Mouse (Mus musculus) T-helper 17 cell (primary cell): ENCODE results near the gene Dot1l.

Experiments
- in situ Hi-C, 2 experiments: fragments of 300-600 bp; cut with MboI, MseI; formaldehyde crosslinking; loops; 1 replicate in 1 of 2; 2 replicates in 1 of 2; pipeline ENCODE4 v1.15.1; 2025; ENCODE audit warnings: high pct_unique_total_duplicates in 2 of 2

Dot1l gene

DNA sequence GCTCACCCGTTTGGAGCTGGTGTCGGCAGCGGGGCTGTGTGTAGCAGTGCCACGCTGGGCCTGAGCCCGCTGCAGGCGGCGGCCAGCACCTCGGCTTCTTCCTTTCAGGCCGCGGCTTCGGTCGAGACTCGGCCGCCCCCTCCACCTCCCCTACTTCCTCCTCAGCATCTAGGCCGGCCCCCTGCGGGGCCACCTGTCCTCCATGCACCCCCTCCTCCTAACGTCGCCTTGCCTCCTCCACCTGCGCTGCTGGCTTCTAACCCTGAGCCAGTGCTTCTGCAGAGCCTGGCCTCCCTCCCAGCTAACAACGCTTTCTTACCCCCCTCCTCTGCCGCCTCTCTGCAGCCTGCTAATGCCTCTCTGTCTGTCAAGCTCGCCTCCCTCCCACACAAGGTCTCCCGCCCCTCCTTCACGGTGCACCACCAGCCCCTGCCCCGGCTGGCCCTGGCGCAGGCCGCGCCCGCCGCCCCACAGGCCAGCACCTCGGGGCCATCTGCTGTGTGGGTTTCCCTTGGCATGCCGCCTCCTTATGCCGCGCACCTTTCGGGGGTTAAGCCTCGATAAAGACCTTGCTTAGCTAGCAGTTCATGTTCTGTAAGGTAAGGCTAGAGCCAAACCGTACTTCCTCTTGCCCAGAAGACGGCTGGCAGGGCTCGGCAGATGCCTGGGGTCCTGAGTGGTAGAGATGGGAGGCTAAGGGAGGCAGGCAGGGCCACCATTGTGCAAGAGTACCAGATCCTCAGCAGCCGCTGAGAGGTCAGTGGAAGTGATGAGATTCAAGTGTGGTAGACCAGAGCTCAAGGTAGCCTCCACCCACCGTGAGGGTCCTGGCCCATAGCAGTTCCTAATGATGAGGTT lies 37.4 kb downstream of the Dot1l start:
- in situ Hi-C loops: no loop called here

GRCm38 (mm10) chr10:80793033-80793784 lies 38.2 kb downstream of the Dot1l start:
- in situ Hi-C loops: no loop called here

- in situ Hi-C loops: no loop called here
These were observed 38.8 kb downstream of the Dot1l start for GRCm38 (mm10) chr10:80793803-80794202.

DNA sequence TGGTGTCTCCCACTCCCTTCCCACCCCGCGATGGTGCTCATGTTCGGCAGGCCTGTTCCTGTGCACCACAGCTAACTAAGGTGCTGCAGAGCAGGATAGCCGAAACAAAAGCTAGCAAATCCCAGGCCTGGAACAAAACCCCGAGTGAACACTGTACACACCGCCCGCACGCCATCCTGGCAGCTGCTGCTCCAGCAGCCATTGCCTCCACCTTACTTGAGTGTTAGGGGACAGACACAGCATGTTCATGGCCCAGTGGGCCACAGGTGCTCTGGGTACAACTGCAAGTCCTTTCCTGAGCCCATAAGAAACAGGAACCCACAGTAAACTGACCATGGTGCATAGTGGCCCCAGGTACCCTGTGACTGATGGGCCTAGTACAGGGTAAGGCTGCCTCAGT lies 39.7 kb downstream of the Dot1l start:
- in situ Hi-C loops: no loop called here

DNA sequence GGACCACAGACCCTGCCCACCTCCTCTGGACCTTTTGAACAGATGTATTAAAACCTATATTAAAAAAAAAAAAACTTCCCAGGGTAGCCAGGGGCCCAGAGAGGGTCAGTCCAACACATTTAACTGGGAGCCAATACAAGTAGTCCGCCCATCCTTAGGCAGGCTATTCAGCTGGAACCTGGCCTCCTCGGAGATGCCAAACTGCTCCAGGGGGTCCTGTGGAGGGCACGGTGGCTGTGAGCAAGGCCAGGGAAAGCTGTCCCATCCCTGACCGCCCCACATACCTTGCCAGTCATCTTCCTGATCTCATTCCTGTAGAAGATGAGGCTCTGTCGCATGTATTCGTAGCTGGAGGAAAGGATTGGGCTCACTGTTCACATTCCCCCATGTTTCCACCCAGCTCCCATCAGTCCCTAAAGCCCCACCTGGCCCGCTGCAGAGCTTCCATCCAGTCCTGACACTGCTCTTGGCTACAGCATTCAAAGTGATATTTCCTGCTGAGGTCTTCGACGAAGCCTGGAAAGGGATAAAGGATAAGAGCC lies 41.4 kb downstream of the Dot1l start:
- in situ Hi-C loops: no loop called here

DNA sequence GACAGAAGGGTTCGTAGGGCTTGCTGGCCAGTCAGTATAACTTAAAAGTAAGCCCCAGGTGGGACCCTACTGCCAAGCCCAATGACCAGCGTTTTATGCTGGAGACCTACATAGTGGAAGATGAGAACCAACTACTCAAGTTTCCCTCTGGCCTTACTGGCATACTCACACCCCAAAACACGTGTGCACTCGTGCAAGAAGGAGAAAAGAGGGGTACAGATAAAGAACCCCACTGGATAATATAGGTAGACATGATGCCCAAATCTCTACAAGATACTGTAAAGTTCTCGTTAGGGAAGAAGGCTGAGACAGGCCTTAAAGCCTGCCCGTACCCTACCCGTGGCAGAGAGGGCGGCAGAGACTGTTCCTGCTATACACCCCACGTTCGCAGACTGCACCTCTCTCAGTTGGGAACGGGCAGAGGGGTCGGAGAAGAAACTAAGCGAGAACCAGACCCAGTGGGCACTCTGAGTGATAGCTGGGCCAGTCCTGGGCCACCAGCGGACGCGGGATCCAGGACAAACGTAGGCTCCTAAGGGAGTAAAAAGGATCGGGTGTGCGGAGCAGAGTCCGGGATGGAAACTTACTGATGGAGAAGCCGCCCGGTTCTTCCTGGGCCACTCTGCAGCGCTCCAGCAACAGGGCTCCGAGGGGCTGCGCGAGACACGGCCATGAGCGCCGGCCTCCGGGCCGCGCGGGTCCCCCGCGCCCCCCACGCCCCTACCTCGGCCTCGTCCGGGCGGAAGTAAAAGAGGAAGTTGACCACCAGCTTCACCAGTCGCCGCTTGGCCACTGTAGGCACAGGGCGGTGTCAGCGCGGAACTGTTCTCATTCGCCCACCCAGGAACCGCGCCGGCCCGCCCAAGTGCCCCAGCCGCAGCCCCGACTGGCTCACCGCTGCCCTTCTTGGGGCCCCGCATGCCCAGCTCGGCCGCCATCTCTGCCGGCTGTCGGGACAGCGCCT lies 42.5 kb downstream of the Dot1l start:
- in situ Hi-C loops: no loop called here

- in situ Hi-C loops: no loop called here
These were observed 43.4 kb downstream of the Dot1l start, which contains the start of the genes Sf3a2 and Plekhj1 for GRCm38 (mm10) chr10:80798150-80799006. Gene Sf3a2, plus strand, starts transcription at chr10:80798198. Gene Plekhj1, minus strand, starts transcription at chr10:80798626.

DNA sequence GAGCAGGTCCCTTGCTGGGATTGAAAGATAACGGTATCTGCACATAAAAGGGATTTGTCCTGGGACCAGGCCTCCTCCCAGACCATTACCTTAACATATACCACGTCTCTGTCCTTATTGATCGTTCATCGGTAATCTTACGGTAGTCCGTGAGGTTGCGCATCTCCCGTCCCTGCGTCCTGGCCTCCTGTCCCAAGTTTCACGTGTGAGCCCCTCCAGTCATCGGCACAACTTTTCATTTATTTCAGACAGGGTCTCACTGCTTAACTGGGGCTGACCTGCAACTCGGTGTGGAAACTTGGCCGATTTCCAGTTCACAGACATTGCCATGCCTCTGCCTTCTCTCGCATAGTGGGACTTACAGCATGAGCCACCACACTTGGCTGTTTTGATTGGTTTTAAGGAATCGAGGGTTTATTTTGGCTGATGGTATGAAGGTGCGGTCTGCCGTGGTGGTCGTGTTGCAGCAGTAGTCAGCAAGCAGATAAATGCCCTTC lies 44.1 kb downstream of the Dot1l start:
- in situ Hi-C loops: no loop called here

DNA sequence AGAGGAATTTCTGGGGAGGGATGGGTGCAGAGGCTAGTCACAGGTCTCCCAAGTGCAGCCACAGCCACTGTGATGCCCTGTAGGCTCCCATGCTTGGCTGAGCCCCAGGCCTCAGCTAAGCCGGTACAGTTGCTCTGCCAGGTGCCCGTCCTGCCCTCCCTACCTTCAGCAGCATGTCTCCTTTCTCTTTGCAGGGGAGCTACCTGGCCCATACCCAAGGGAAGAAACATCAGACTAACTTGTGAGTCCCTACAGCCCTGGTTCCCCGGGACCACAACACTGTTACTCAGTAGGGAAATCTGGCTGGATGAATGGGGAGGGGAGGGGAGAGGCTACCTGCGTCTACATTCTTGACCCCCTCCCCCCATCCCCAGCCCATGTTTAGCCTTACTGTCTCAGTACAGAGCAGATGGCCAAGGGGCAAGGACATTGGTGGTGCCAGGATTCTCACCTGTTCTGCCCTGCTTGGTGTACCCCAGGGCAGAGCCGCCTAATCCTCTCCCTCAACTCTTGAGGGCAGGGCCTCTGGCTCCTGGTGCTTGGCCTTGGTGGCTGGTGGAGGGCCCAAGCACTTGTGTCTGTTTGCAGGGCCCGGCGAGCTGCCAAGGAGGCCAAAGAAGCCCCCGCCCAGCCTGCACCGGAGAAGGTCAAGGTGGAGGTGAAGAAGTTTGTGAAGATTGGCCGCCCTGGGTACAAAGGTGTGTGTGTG lies 47.4 kb downstream of the Dot1l start:
- in situ Hi-C loops: no loop called here

GRCm38 (mm10) chr10:80802996-80803395 lies 48.0 kb downstream of the Dot1l start:
- in situ Hi-C loops: no loop called here

DNA sequence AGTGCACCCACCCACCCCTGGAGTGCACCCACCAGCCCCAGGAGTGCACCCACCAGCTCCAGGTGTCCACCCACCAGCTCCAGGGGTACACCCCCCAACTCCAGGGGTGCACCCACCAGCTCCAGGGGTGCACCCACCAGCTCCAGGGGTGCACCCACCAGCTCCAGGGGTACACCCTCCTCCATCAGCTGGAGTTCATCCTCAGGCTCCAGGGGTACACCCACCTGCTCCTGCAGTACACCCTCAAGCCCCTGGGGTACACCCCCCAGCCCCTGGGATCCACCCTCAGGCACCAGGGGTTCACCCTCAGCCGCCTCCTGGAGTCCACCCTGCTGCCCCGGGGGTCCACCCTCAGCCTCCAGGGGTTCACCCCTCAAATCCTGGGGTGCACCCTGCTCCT lies 49.3 kb downstream of the Dot1l start:
- in situ Hi-C loops: no loop called here

DNA sequence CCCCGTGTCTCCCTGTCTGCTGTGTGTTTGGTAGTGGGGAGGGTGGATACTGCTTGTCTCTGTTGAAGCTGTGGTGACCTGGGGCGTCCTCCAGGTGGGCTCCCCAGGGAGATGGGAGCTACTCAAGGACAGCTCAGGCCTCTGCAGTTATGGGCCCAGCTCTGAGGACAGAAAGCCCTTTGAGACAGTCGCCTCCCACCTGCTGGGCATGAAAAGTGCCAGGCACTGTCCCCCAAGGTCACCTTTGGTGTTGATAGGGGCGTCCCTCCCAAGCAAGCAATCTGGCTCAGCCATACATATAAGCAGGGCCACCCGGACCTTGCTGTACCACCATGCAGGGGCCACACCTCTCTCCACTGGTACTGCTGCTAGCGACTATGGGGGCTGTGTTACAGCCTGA lies 49.9 kb downstream of the Dot1l start, which contains the start of gene Amh:
Gene Amh (plus strand): TSS at position 328 of the 400 bp plus-strand sequence.
- in situ Hi-C loops: loop anchor here in 1 of 2 experiments (5.0 kb wide), 1 partner anchor 192 kb away; no protein-coding TSS in a partner anchor

DNA sequence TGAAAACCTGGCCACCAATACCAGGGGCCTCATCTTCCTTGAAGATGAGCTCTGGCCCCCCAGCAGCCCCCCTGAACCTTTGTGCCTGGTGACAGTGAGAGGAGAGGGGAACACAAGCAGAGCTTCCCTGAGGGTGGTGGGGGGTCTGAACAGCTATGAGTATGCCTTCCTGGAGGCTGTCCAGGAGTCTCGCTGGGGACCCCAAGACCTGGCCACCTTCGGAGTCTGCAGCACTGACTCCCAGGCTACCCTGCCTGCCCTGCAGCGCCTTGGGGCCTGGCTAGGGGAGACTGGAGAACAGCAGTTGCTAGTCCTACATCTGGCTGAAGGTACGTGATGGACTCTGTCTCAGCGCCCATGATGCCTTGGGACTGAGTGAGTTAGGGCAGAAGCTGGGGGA lies 50.3 kb downstream of the Dot1l start:
- in situ Hi-C loops: loop anchor here in 1 of 2 experiments (5.0 kb wide), 1 partner anchor 192 kb away; no protein-coding TSS in a partner anchor

GRCm38 (mm10) chr10:80805925-80806324 lies 50.9 kb downstream of the Dot1l start:
- in situ Hi-C loops: loop anchor here in 1 of 2 experiments (5.0 kb wide), 1 partner anchor 191 kb away; no protein-coding TSS in a partner anchor

DNA sequence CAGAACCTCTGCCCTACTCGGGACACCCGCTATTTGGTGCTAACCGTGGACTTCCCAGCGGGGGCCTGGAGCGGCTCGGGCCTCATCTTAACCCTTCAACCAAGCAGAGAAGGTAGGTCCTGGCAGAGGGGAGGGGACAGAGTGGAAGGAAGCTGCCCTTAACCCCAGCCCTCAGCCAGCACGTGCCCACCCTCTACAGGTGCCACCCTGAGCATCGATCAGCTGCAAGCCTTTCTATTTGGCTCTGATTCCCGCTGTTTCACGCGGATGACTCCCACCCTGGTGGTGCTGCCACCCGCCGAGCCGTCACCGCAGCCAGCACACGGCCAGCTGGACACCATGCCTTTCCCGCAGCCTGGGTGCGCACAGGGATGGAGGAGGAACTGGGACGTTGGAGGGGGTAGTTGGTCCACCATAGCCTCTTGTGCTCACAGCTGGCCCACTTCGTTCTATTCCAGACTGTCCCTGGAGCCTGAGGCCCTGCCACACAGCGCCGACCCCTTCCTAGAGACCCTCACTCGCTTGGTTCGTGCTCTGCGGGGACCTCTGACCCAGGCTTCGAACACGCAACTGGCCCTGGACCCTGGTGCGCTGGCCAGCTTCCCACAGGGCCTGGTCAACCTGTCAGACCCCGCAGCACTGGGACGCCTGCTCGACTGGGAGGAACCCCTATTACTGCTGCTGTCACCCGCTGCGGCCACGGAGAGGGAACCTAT lies 51.5 kb downstream of the Dot1l start:
- in situ Hi-C loops: loop anchor here in 1 of 2 experiments (5.0 kb wide), 1 partner anchor 191 kb away; no protein-coding TSS in a partner anchor

DNA sequence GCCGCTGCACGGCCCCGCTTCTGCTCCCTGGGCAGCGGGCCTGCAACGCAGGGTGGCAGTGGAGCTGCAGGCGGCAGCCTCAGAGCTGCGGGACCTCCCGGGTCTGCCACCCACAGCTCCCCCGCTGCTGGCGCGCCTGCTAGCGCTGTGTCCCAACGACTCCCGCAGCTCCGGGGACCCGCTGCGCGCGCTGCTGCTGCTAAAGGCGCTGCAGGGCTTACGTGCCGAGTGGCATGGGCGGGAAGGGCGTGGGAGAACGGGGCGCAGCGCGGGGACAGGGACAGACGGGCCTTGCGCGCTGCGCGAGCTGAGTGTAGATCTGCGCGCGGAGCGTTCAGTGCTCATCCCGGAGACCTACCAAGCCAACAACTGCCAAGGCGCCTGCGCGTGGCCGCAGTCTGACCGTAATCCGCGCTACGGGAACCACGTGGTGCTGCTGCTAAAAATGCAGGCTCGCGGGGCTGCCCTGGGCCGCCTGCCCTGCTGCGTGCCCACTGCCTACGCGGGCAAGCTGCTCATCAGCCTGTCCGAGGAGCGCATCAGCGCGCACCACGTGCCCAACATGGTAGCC lies 52.1 kb downstream of the Dot1l start:
- in situ Hi-C loops: loop anchor here in 1 of 2 experiments (5.0 kb wide), 1 partner anchor 190 kb away; no protein-coding TSS in a partner anchor

- in situ Hi-C loops: loop anchor here in 1 of 2 experiments (5.0 kb wide), 1 partner anchor 189 kb away; no protein-coding TSS in a partner anchor
These were observed 53.3 kb downstream of the Dot1l start for GRCm38 (mm10) chr10:80808099-80808984.
